Mouse (Mus musculus): Measurements from ENCODE around the gene Ghdc. TPM values are rescaled to one million over a fixed set of nuclear protein-coding genes. Genes with fewer than 3 reads are reported as not detected.

Ghdc gene
- total RNA-seq, 2 experiments from 2014 or later: 7.0 to 8.7 TPM

GRCm38 (mm10) chr11:100719893-100720292 lies 50.9 kb downstream of the Ghdc start:
- no peak for DNase-seq (ENCODE audit: low spot score in 2 of 2)

- DNase-seq (ENCODE audit: low spot score in 2 of 2): no peak
Observed at GRCm38 (mm10) chr11:100719312-100719711, 51.4 kb downstream of the Ghdc start.

- no peak for DNase-seq (ENCODE audit: low spot score in 2 of 2)
Observed at GRCm38 (mm10) chr11:100718866-100719265, 51.9 kb downstream of the Ghdc start.

GRCm38 (mm10) chr11:100718462-100718861 lies 52.3 kb downstream of the Ghdc start:
- no peak for DNase-seq (ENCODE audit: low spot score in 2 of 2)

- DNase-seq (ENCODE audit: low spot score in 2 of 2): no peak
Observed at GRCm38 (mm10) chr11:100716649-100717048, 54.1 kb downstream of the Ghdc start.

Other genes starting within 250 kb of the Ghdc start
- 100 to 1,000 TPM; 110 to 119 TPM for gene Acly, start 243.0 kb downstream of the Ghdc start, total RNA-seq (2021)
- gene Ttc25, start 225.3 kb downstream of the Ghdc start, total RNA-seq (2021): 1 to 10 TPM in 1 of 2 experiments, under 1 TPM in 1; 0.60 to 1.5 TPM
- 100 to 1,000 TPM; 355 to 359 TPM for gene Cnp, start 196.1 kb downstream of the Ghdc start, total RNA-seq (2021)
- gene Nkiras2, start 151.7 kb downstream of the Ghdc start, total RNA-seq (2021): 10 to 100 TPM; 22.8 to 23.0 TPM
- 100 to 1,000 TPM; 237 to 253 TPM for gene Dnajc7, start 150.8 kb downstream of the Ghdc start, total RNA-seq (2021)
- 1 to 10 TPM in 1 of 2 experiments, under 1 TPM in 1; 0.17 to 1.2 TPM for gene Zfp385c, start 78.5 kb downstream of the Ghdc start, total RNA-seq (2021)
- 1 to 10 TPM in 1 of 2 experiments, under 1 TPM in 1; 0.93 to 1.4 TPM for gene Dhx58, start 66.7 kb downstream of the Ghdc start, total RNA-seq (2021)
- 10 to 100 TPM; 54.5 to 59.7 TPM for gene Kat2a, start 58.5 kb downstream of the Ghdc start, total RNA-seq (2021)
- gene Hspb9, start 57.1 kb downstream of the Ghdc start, total RNA-seq (2021): not detected
- gene Rab5c, start 32.7 kb downstream of the Ghdc start, total RNA-seq (2021): 100 to 1,000 TPM; 145 to 150 TPM
- 1 to 10 TPM; 1.0 to 1.3 TPM for gene Kcnh4, start 11.0 kb downstream of the Ghdc start, total RNA-seq (2021)
- gene Hcrt, start 8.0 kb downstream of the Ghdc start, total RNA-seq (2021): not detected
- 10 to 100 TPM; 12.5 to 16.2 TPM for gene Stat5b, start 79.8 kb upstream of the Ghdc start, total RNA-seq (2021)
- 1 to 10 TPM; 4.4 to 5.1 TPM for gene Stat5a, start 88.4 kb upstream of the Ghdc start, total RNA-seq (2021)
- 10 to 100 TPM; 34.9 to 36.4 TPM for gene Stat3, start 168.6 kb upstream of the Ghdc start, total RNA-seq (2021)
- gene Cavin1, start 199.9 kb upstream of the Ghdc start, total RNA-seq (2021): 10 to 100 TPM; 16.3 to 21.5 TPM
- gene Atp6v0a1, start 238.5 kb upstream of the Ghdc start, total RNA-seq (2021): 100 to 1,000 TPM; 451 to 457 TPM